Mouse (Mus musculus): ENCODE measurements around the gene Syngr4. TPM values are rescaled to one million over a fixed set of nuclear protein-coding genes. Genes with fewer than 3 reads are reported as not detected.

Syngr4 gene
- polyA plus RNA-seq, 1 experiment from 2014 or later = 0.46 TPM

GRCm38 (mm10) chr7:45917926-45918325, 21.4 kb upstream of the Syngr4 start:
- DNase-seq (ENCODE audit: low spot score) (no peak), ATAC-seq (ENCODE audit: low FRiP score, low TSS enrichment) (no peak)
- Histone ChIP-seq H3K4me2 (replicated peaks; ENCODE audit: low read depth) (no peak overlapping the region), H3K27ac (replicated peaks) (peak overlapping the region; percentile 88), H3K36me3 (ENCODE audit: control insufficient read depth, insufficient read depth, low read length) (no peaks in the 10 kb centered on the region; the same call in 1 of the 2 replicates), H3K9ac (ENCODE audit: low read length) (0 out of 2 replicates have a peak overlapping the region, but pooled peaks have one; percentile 18), H3K4me3 (ENCODE audit: low read depth, low read length) (no peak overlapping the region), H3K4me1 (replicated peaks; ENCODE audit: control insufficient read depth, insufficient read depth) (peaks cover 12% of the 10 kb centered on the region), H3K27me3 (ENCODE audit: control insufficient read depth, insufficient read depth, low read length) (no peaks in the 10 kb centered on the region), H3K9me3 (ENCODE audit: control insufficient read depth, low read length) (no peaks in the 10 kb centered on the region)
- no peak for TF ChIP-seq CTCF (IDR thresholded peaks at IDR 0.05; ENCODE audit: low read depth)
- TF ChIP-seq EP300 (optimal IDR thresholded peaks at IDR 0.05) = no peak
- WGBS = 80% methylated on average over 15 of the region's 15 CpGs

- Histone ChIP-seq H3K27ac (replicated peaks) (peak overlapping the region; percentile 88), H3K4me1 (replicated peaks; ENCODE audit: control insufficient read depth, insufficient read depth) (peaks cover 8% of the 10 kb centered on the region), H3K36me3 (ENCODE audit: control insufficient read depth, insufficient read depth, low read length) (no peaks in the 10 kb centered on the region; the same call in 1 of the 2 replicates), H3K4me3 (ENCODE audit: low read depth, low read length) (no peak overlapping the region), H3K9me3 (ENCODE audit: control insufficient read depth, low read length) (no peaks in the 10 kb centered on the region), H3K4me2 (replicated peaks; ENCODE audit: low read depth) (peak overlapping the region; percentile 55), H3K27me3 (ENCODE audit: control insufficient read depth, insufficient read depth, low read length) (no peaks in the 10 kb centered on the region), H3K9ac (ENCODE audit: low read length) (0 out of 2 replicates have a peak overlapping the region, but pooled peaks have one; percentile 0)
- ATAC-seq (ENCODE audit: low FRiP score, low TSS enrichment) = no peak
- TF ChIP-seq EP300 (optimal IDR thresholded peaks at IDR 0.05) (no peak), CTCF (IDR thresholded peaks at IDR 0.05; ENCODE audit: low read depth) (no peak)
- DNase-seq (ENCODE audit: low spot score) = peak; percentile 32
- 11% methylated on average over 12 of the region's 13 CpGs for WGBS
Measured at GRCm38 (mm10) chr7:45917004-45917704, 20.6 kb upstream of the Syngr4 start.

- DNase-seq (ENCODE audit: low spot score) = peak; percentile 76
- H3K9ac ChIP-seq (ENCODE audit: low read length) = peak overlapping the region; percentile 57
- no peaks in the 10 kb centered on the region for H3K9me3 ChIP-seq (ENCODE audit: control insufficient read depth, low read length)
- H3K4me1 ChIP-seq (replicated peaks; ENCODE audit: control insufficient read depth, insufficient read depth) = peaks cover 8% of the 10 kb centered on the region; the same call in 1 of the 2 replicates
- ATAC-seq (ENCODE audit: low FRiP score, low TSS enrichment) = peak; percentile 86
- H3K4me3 ChIP-seq (ENCODE audit: low read depth, low read length) = peak overlapping the region; percentile 32
- no peaks in the 10 kb centered on the region for H3K27me3 ChIP-seq (ENCODE audit: control insufficient read depth, insufficient read depth, low read length)
- WGBS = 31% methylated on average over 26 of the region's 26 CpGs
- TF ChIP-seq EP300 (optimal IDR thresholded peaks at IDR 0.05) (no peak), CTCF (IDR thresholded peaks at IDR 0.05; ENCODE audit: low read depth) (peak; percentile 43)
- H3K4me2 ChIP-seq (replicated peaks; ENCODE audit: low read depth) = peak overlapping the region; percentile 55
- H3K36me3 ChIP-seq (ENCODE audit: control insufficient read depth, insufficient read depth, low read length) = no peaks in the 10 kb centered on the region; the same call in 1 of the 2 replicates
- H3K27ac ChIP-seq (replicated peaks) = peak overlapping the region; percentile 88
Measured at GRCm38 (mm10) chr7:45916056-45917003, 19.8 kb upstream of the Syngr4 start.

GRCm38 (mm10) chr7:45915011-45915410, 18.5 kb upstream of the Syngr4 start:
- ATAC-seq (ENCODE audit: low FRiP score, low TSS enrichment) (no peak), DNase-seq (ENCODE audit: low spot score) (no peak)
- no peak overlapping the region for H3K4me3 ChIP-seq (ENCODE audit: low read depth, low read length)
- no peak overlapping the region for H3K9ac ChIP-seq (ENCODE audit: low read length)
- H3K4me1 ChIP-seq (replicated peaks; ENCODE audit: control insufficient read depth, insufficient read depth) = peaks cover 8% of the 10 kb centered on the region; the same call in 1 of the 2 replicates
- peaks cover 3% of the 10 kb centered on the region; the same call in 1 of the 2 replicates for H3K36me3 ChIP-seq (ENCODE audit: control insufficient read depth, insufficient read depth, low read length)
- no peaks in the 10 kb centered on the region for H3K27me3 ChIP-seq (ENCODE audit: control insufficient read depth, insufficient read depth, low read length)
- H3K9me3 ChIP-seq (ENCODE audit: control insufficient read depth, low read length) = no peaks in the 10 kb centered on the region
- no peak overlapping the region for H3K4me2 ChIP-seq (replicated peaks; ENCODE audit: low read depth)
- 63% methylated on average over 5 of the region's 5 CpGs for WGBS
- no peak overlapping the region for H3K27ac ChIP-seq (replicated peaks)
- no peak for TF ChIP-seq CTCF (IDR thresholded peaks at IDR 0.05; ENCODE audit: low read depth)
- TF ChIP-seq EP300 (optimal IDR thresholded peaks at IDR 0.05) = no peak

- H3K9me3 ChIP-seq (ENCODE audit: control insufficient read depth, low read length) = no peaks in the 10 kb centered on the region
- WGBS = 86% methylated on average over 6 of the region's 6 CpGs
- no peak overlapping the region for H3K27ac ChIP-seq (replicated peaks)
- peaks cover 4% of the 10 kb centered on the region; the same call in 1 of the 2 replicates for H3K4me1 ChIP-seq (replicated peaks; ENCODE audit: control insufficient read depth, insufficient read depth)
- H3K9ac ChIP-seq (ENCODE audit: low read length) = no peak overlapping the region
- no peak overlapping the region for H3K4me2 ChIP-seq (replicated peaks; ENCODE audit: low read depth)
- DNase-seq (ENCODE audit: low spot score) = no peak
- peaks cover 10% of the 10 kb centered on the region; the same call in 1 of the 2 replicates for H3K36me3 ChIP-seq (ENCODE audit: control insufficient read depth, insufficient read depth, low read length)
- no peak for ATAC-seq (ENCODE audit: low FRiP score, low TSS enrichment)
- TF ChIP-seq EP300 (optimal IDR thresholded peaks at IDR 0.05) = no peak
- H3K27me3 ChIP-seq (ENCODE audit: control insufficient read depth, insufficient read depth, low read length) = no peaks in the 10 kb centered on the region
- H3K4me3 ChIP-seq (ENCODE audit: low read depth, low read length) = no peak overlapping the region
Measured at GRCm38 (mm10) chr7:45914067-45914466, 17.6 kb upstream of the Syngr4 start.
